Mouse (Mus musculus) embryonic facial prominence, embryonic 10.5 days (tissue): Measurements from ENCODE around the gene Samd1. TPM values are rescaled to one million over a fixed set of nuclear protein-coding genes. Genes with fewer than 3 reads are reported as not detected.
"Not testable (repeated sequence)": the region's sequence is repeated elsewhere in the genome, so short reads cannot be mapped to it uniquely, and the experiment has no call there.

ENCODE experiments used
- DNase-seq: peaks from one replicate; pipeline ENCODE4 v3.0.0-alpha.2; 2017; ENCODE audit warnings: low spot score
- H3K27ac ChIP-seq: fragments of 300-500 bp; sonication (generic); replicated peaks from 2 replicates; pipeline ENCODE4 v1.5.1; 2016; ENCODE audit warnings: mild to moderate bottlenecking
- H3K27me3 ChIP-seq: fragments of 300-500 bp; sonication (generic); replicated peaks from 2 replicates; pipeline ENCODE4 v1.6.1; 2016; ENCODE audit warnings: low read depth, mild to moderate bottlenecking; ENCODE audit not compliant: poor library complexity, severe bottlenecking
- H3K36me3 ChIP-seq: fragments of 300-500 bp; sonication (generic); replicated peaks from 2 replicates; pipeline ENCODE4 v1.6.1; 2016; ENCODE audit warnings: mild to moderate bottlenecking, moderate library complexity
- H3K4me1 ChIP-seq: fragments of 300-500 bp; sonication (generic); 2 replicates; pipeline ENCODE4 v1.6.1; 2016
- H3K4me3 ChIP-seq: fragments of 300-500 bp; sonication (generic); 2 replicates; pipeline ENCODE4 v1.5.1; 2016; ENCODE audit warnings: mild to moderate bottlenecking, moderate library complexity
- H3K9me3 ChIP-seq: fragments of 300-500 bp; sonication (generic); 2 replicates; pipeline ENCODE4 v1.6.1; 2016; ENCODE audit warnings: mild to moderate bottlenecking
- WGBS: fragments of 180-500 bp; shearing (Covaris S2); methylation state at CpG from one replicate; pipeline ENCODE4 v1.1.7; 2016; 5-methylcytosine and 5-hydroxymethylcytosine counted together
- polyA plus RNA-seq: library from polyadenylated mRNA; unstranded; fragments of >200 nt; fragmentation: Nextera tagmentation; extraction: Ambion mirVana; gene quantifications from 2 replicates; pipeline ENCODE4 v1.2.1, GENCODE M21; 2016

Samd1 gene
- polyA plus RNA-seq, 1 experiment from 2014 or later = 12.2 TPM

GRCm38 (mm10) chr8:84005502-84005901 lies 8.0 kb downstream of the Samd1 start:
- not testable (repeated sequence) for DNase-seq, H3K27ac ChIP-seq, H3K9me3 ChIP-seq, H3K4me3 ChIP-seq
- peaks cover 43% of the 10 kb centered on the region for H3K27me3 ChIP-seq
- peaks cover 30% of the 10 kb centered on the region for H3K36me3 ChIP-seq
- 90% methylated on average over 7 of the region's 7 CpGs for WGBS
- H3K4me1 ChIP-seq = peaks cover 47% of the 10 kb centered on the region

DNA sequence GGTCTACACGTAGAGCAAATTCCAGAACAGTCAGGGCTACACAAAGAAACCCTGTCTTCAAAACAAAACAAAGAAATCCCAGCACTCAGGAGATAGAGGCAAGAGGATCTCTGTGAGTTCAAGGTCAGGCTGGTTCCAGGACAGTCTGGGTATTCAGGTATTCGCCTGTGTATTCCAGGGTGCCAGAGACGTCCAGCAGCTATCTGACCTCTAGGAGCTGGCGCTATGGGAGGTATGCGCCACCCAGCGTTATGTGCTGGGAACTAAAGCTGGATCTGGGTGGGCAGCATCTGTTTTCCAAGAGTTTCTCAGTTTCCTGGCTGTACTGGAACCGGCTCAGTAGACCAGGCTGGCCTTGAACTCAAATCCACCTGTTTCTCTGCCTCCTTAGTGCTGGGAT lies 10.9 kb downstream of the Samd1 start:
- WGBS = 24% methylated on average over 7 of the region's 7 CpGs
- Histone ChIP-seq H3K4me3 (no peak overlapping the region), H3K36me3 (peaks cover 1% of the 10 kb centered on the region; the same call in 1 of the 2 replicates), H3K27ac (no peak overlapping the region), H3K9me3 (no peaks in the 10 kb centered on the region), H3K4me1 (peaks cover 53% of the 10 kb centered on the region), H3K27me3 (peaks cover 43% of the 10 kb centered on the region)
- peak; percentile 47 for DNase-seq

DNA sequence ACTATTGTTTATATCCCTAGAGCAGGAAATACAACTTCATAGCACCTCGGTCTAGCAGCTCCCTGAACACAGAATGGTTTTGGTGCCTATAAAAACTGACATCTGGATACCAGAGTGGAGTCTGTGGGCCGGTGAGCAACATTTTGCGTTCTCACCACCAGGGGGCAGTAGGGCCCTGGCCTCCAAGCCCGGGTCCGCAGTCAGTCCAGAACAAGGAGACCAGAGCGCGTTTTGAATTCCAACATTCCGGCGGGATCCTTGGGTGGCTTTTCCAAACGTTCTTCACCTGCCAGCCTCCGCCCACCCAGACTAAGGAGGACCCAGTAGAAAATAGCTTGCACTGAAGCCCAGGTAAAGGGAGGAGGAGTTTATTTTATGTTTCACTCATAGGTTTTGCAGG lies 12.4 kb downstream of the Samd1 start:
- Histone ChIP-seq H3K36me3 (no peaks in the 10 kb centered on the region), H3K27me3 (peaks cover 53% of the 10 kb centered on the region), H3K4me3 (peak overlapping the region; percentile 67), H3K4me1 (peaks cover 40% of the 10 kb centered on the region), H3K9me3 (no peaks in the 10 kb centered on the region), H3K27ac (no peak overlapping the region)
- 3% methylated on average over 11 of the region's 11 CpGs for WGBS
- peak; percentile 91 for DNase-seq

- peak overlapping the region; percentile 52 for H3K27ac ChIP-seq
- peak; percentile 83 for DNase-seq
- H3K27me3 ChIP-seq = peaks cover 58% of the 10 kb centered on the region
- 2% methylated on average over 83 of the region's 83 CpGs for WGBS
- H3K36me3 ChIP-seq = no peaks in the 10 kb centered on the region
- H3K9me3 ChIP-seq = peaks cover 2% of the 10 kb centered on the region; the same call in 1 of the 2 replicates
- peaks cover 36% of the 10 kb centered on the region for H3K4me1 ChIP-seq
- H3K4me3 ChIP-seq = peak overlapping the region; percentile 67
Observed at GRCm38 (mm10) chr8:84010625-84011611, 13.4 kb downstream of the Samd1 start.

GRCm38 (mm10) chr8:84011705-84012498 lies 14.4 kb downstream of the Samd1 start, which contains the start of gene 2210011C24Rik:
2210011C24Rik (minus strand) TSS chr8:84012171.
- Histone ChIP-seq H3K9me3 (peaks cover 4% of the 10 kb centered on the region; the same call in 1 of the 2 replicates), H3K4me3 (peak within 1 kb of the TSS; percentile 67), H3K27me3 (peaks cover 58% of the 10 kb centered on the region), H3K27ac (peak within 1 kb of the TSS; percentile 52), H3K36me3 (no peaks in the 10 kb centered on the region), H3K4me1 (peaks cover 36% of the 10 kb centered on the region)
- peak; percentile 57 for DNase-seq
- under 1% methylated on average over 45 of the region's 45 CpGs for WGBS

DNA sequence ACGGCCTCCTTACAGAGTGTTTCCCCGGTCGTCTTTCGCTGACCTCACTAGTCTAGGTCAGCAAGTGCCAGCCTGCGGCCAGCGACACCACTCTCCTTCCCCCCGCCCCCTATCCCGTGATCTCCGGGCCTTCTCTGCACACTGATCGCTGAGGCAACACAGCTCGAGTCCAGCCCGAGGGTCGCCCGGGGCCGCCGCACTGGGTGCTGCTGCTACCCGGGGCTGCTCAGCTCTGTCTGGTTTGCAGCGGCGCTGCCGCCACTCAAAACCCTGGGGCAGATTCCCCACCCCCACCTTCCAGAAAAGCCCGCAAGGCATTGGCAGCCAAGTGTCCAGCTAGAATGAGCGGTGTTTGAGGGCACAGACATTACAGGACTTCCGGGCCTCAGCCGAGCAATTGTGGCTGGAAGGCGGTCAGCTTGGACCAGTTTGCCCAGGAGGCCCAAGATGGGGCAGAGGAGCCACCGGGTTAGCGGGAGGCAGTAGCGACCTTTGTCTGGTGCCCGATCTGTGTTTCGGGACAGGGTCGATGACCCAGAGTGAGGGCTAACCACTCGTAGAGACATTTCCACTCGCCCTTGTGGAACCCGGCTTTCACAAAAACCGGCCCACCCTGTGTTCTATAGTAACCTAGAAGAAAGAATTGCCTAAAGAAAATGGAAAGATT lies 15.2 kb downstream of the Samd1 start:
- H3K27me3 ChIP-seq = peaks cover 62% of the 10 kb centered on the region
- H3K4me3 ChIP-seq = peak overlapping the region; percentile 67
- WGBS = 5% methylated on average over 35 of the region's 35 CpGs
- H3K36me3 ChIP-seq = no peaks in the 10 kb centered on the region
- H3K4me1 ChIP-seq = peaks cover 36% of the 10 kb centered on the region
- 0 out of 2 replicates have a peak overlapping the region, but pooled peaks have one; percentile 20 for H3K27ac ChIP-seq
- peaks cover 4% of the 10 kb centered on the region; the same call in 1 of the 2 replicates for H3K9me3 ChIP-seq
- peak; percentile 60 for DNase-seq

DNA sequence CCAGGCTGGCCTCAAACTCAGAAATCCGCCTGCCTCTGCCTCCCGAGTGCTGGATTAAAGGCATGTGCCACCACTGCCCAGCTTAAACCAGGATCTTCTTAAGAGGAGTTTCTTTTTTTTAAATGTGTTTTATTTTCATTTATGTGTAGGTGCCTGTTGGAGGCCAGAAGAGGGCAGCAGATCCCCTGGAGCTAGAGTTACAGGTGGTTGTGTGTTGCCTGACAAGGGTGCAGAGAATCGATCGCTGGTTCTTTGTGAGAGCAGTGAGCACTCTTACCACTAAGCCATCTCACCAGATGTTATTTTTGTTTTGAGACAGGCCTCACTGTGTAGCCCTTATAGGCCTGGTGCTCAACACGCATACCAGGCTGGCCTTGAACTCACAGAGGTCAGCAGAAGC lies 18.4 kb downstream of the Samd1 start:
- Histone ChIP-seq H3K27me3 (peaks cover 70% of the 10 kb centered on the region), H3K4me3 (no peak overlapping the region), H3K9me3 (peaks cover 4% of the 10 kb centered on the region; the same call in 1 of the 2 replicates), H3K4me1 (peaks cover 23% of the 10 kb centered on the region), H3K36me3 (no peaks in the 10 kb centered on the region), H3K27ac (no peak overlapping the region)
- WGBS = 94% methylated on average over 5 of the region's 5 CpGs
- no peak for DNase-seq

DNA sequence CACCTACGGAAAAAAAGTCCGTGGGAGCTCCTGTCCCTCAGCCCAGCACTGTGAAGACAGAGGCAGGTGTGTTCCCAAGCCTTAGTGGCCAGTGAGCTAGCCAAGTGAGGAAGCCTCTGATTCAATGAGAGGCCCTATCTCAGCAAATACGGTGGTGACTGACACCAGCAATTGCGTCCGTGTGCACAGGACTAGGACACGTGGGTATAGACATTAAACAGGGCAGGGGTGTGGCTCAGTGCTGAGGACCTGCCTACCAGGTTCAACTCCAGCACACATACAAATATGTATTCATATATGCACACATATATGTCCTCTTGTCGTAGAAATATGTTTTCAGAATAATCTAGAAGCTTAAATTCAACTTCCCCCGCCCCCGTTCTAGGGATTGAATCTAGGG lies 22.3 kb downstream of the Samd1 start:
- Histone ChIP-seq H3K4me3 (no peak overlapping the region), H3K4me1 (peaks cover 34% of the 10 kb centered on the region), H3K27me3 (peaks cover 57% of the 10 kb centered on the region), H3K9me3 (peaks cover 4% of the 10 kb centered on the region; the same call in 1 of the 2 replicates), H3K27ac (no peak overlapping the region), H3K36me3 (no peaks in the 10 kb centered on the region)
- WGBS = 89% methylated on average over 9 of the region's 9 CpGs
- DNase-seq = no peak

DNA sequence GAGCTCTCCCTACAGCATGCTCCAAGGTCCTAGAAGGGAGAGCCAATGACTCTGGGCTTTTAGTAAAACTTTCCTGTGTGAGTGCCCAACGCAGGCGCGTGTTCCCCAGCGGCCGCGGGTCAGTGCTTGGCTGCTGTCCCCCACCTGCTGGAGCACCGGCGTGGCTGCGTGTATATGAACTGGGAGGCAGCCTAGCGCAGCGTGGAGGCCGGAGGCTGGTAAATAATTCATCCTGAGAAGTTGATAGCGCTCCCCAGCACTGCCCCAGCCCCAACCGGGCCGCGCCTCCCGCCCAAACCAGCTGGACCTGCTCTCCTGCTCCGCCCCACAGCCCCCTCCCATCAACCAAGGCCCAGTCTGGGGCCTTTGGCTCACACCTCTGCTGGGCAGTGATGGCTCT lies 23.6 kb downstream of the Samd1 start, which contains the start of gene Palm3:
Palm3 (plus strand) TSS at position 376 of the 400 bp plus-strand sequence.
- H3K27me3 ChIP-seq = peaks cover 65% of the 10 kb centered on the region
- peak; percentile 62 for DNase-seq
- H3K36me3 ChIP-seq = no peaks in the 10 kb centered on the region
- peak within 1 kb of the TSS; percentile 40 for H3K4me3 ChIP-seq
- peak within 1 kb of the TSS; percentile 61 for H3K27ac ChIP-seq
- H3K9me3 ChIP-seq = peaks cover under 1% of the 10 kb centered on the region; the same call in 1 of the 2 replicates
- peaks cover 43% of the 10 kb centered on the region for H3K4me1 ChIP-seq
- 9% methylated on average over 18 of the region's 18 CpGs for WGBS

GRCm38 (mm10) chr8:84021569-84021968 lies 24.1 kb downstream of the Samd1 start:
- Histone ChIP-seq H3K27me3 (peaks cover 70% of the 10 kb centered on the region), H3K4me3 (peak overlapping the region; percentile 40), H3K9me3 (no peaks in the 10 kb centered on the region), H3K27ac (peak overlapping the region; percentile 61), H3K36me3 (no peaks in the 10 kb centered on the region), H3K4me1 (peaks cover 47% of the 10 kb centered on the region)
- WGBS = 51% methylated on average over 12 of the region's 12 CpGs
- DNase-seq = no peak

GRCm38 (mm10) chr8:84023085-84023484 lies 25.6 kb downstream of the Samd1 start:
- Histone ChIP-seq H3K27me3 (peaks cover 80% of the 10 kb centered on the region), H3K36me3 (no peaks in the 10 kb centered on the region), H3K9me3 (no peaks in the 10 kb centered on the region), H3K4me1 (peaks cover 54% of the 10 kb centered on the region), H3K27ac (no peak overlapping the region), H3K4me3 (no peak overlapping the region)
- no peak for DNase-seq
- 32% methylated on average over 5 of the region's 5 CpGs for WGBS

DNA sequence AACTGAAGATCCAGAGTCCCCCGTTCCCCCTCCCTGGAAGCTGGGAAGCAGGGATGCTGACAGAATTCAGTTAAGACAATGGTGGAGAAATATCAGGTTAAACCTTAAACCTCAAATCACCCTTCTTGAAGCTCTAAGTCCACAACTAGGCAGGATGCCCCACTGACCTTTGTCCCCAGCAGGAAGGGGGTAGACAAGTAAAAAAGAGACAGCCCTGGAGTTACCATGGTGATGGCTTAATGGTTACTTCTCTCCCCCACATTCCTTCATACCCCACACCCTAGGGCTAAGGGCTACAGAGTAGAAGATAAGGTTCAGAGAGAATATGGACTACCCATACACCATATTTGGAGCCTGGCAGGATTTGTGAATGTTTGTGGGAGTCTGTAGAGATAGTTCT lies 26.2 kb downstream of the Samd1 start:
- 55% methylated on average over 1 of the region's 1 CpGs for WGBS
- H3K27ac ChIP-seq = no peak overlapping the region
- H3K4me1 ChIP-seq = peaks cover 54% of the 10 kb centered on the region
- no peak overlapping the region for H3K4me3 ChIP-seq
- peaks cover 81% of the 10 kb centered on the region for H3K27me3 ChIP-seq
- no peaks in the 10 kb centered on the region for H3K36me3 ChIP-seq
- no peak for DNase-seq
- no peaks in the 10 kb centered on the region for H3K9me3 ChIP-seq
